Mouse (Mus musculus) hindbrain, embryonic 10.5 days (tissue): ENCODE measurements around the gene Sesn2. TPM values are rescaled to one million over a fixed set of nuclear protein-coding genes. Genes with fewer than 3 reads are reported as not detected.

Experiments used
- DNase-seq: peaks from one replicate; pipeline ENCODE4 v3.0.0-alpha.2; 2017; ENCODE audit warnings: low spot score
- H3K27ac ChIP-seq: fragments of 300-500 bp; sonication (generic); 2 replicates; pipeline ENCODE4 v1.5.1; 2016; ENCODE audit warnings: mild to moderate bottlenecking, moderate library complexity
- H3K27me3 ChIP-seq: fragments of 300-500 bp; sonication (generic); 2 replicates; pipeline ENCODE4 v1.6.1; 2016; ENCODE audit warnings: mild to moderate bottlenecking; ENCODE audit not compliant: poor library complexity, insufficient read depth, severe bottlenecking
- H3K36me3 ChIP-seq: fragments of 300-500 bp; sonication (generic); 2 replicates; pipeline ENCODE4 v1.6.1; 2016; ENCODE audit warnings: mild to moderate bottlenecking, moderate library complexity
- H3K4me1 ChIP-seq: fragments of 300-500 bp; sonication (generic); replicated peaks from 2 replicates; pipeline ENCODE4 v1.6.1; 2016; ENCODE audit warnings: mild to moderate bottlenecking
- H3K4me3 ChIP-seq: fragments of 300-500 bp; sonication (generic); 2 replicates; pipeline ENCODE4 v1.5.1; 2016; ENCODE audit warnings: mild to moderate bottlenecking, moderate library complexity
- H3K9me3 ChIP-seq: fragments of 300-500 bp; sonication (generic); 2 replicates; pipeline ENCODE4 v1.6.1; 2016; ENCODE audit warnings: mild to moderate bottlenecking, moderate library complexity
- WGBS: fragments of 180-500 bp; shearing (Covaris S2); methylation state at CpG from one replicate; pipeline ENCODE4 v1.1.7; 2016; 5-methylcytosine and 5-hydroxymethylcytosine counted together
- polyA plus RNA-seq: library from polyadenylated mRNA; unstranded; fragments of >200 nt; fragmentation: Nextera tagmentation; extraction: Ambion mirVana; gene quantifications from 2 replicates; pipeline ENCODE4 v1.2.1, GENCODE M21; 2016

Sesn2 gene
- polyA plus RNA-seq, 1 experiment from 2014 or later, result 13.0 TPM

- Histone ChIP-seq H3K4me3 (no peak overlapping the region), H3K4me1 (peaks cover 31% of the 10 kb centered on the region), H3K9me3 (no peaks in the 10 kb centered on the region; the same call in 1 of the 2 replicates), H3K36me3 (peaks cover 33% of the 10 kb centered on the region), H3K27ac (no peak overlapping the region), H3K27me3 (no peaks in the 10 kb centered on the region)
- 88% methylated on average over 4 of the region's 4 CpGs for whole genome bisulfite sequencing
- DNase-seq, result no peak
Measured at GRCm38 (mm10) chr4:132529344-132529743, 19.0 kb upstream of the Sesn2 start.

GRCm38 (mm10) chr4:132527917-132528522 is 17.7 kb upstream of the Sesn2 start:
- Histone ChIP-seq H3K9me3 (no peaks in the 10 kb centered on the region; the same call in 1 of the 2 replicates), H3K4me3 (no peak overlapping the region), H3K27ac (no peak overlapping the region), H3K4me1 (peaks cover 25% of the 10 kb centered on the region), H3K36me3 (peaks cover 33% of the 10 kb centered on the region), H3K27me3 (no peaks in the 10 kb centered on the region)
- DNase-seq, result no peak
- WGBS, result 93% methylated on average over 8 of the region's 8 CpGs

DNA sequence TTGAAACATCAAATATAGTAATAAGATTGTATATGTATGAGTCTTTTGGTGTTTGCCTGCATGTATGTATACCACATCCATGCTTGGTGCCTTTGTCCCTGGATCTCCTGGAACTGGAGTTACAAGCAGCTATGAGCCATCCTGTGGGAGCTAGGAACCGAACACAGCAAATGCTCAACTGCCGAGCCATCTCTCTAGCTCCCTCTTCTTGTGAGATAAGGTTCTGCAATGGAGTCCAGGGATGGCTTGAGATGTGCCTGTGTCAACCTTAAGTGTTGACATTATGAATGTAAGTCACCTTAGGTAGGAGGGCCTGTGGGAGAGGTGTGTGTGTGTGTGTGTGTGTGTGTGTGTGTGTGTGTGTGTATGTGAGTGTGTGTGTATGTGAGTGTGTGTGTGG is 16.4 kb upstream of the Sesn2 start:
- Histone ChIP-seq H3K9me3 (no peaks in the 10 kb centered on the region; the same call in 1 of the 2 replicates), H3K4me1 (peaks cover 11% of the 10 kb centered on the region), H3K36me3 (peaks cover 31% of the 10 kb centered on the region), H3K27ac (no peak overlapping the region), H3K4me3 (no peak overlapping the region), H3K27me3 (no peaks in the 10 kb centered on the region)
- WGBS, result 55% methylated on average over 2 of the region's 2 CpGs
- DNase-seq, result no peak

GRCm38 (mm10) chr4:132524808-132525207 is 14.5 kb upstream of the Sesn2 start:
- peak overlapping the region; percentile 29; the same call in 1 of the 2 replicates for H3K27ac ChIP-seq

DNA sequence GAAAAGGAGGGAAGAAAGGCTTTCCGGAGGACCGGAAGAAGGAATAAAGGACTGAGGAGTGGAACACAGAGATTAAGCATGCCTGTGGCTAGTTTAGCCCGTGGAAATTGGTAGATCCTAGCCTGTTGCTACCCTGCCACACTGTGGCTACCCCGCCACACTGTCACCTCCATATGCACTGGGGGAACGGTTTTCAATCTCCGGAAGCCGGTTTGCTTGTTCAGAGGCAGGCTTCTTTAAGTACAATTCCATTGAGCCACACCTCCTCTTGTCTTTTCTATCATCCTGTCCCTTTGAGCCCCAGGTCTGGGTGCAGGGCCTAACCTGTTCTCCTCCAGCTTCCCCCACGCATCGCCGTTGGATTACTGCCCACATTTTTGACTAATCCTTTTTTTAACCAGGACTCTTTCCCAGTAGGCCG is 14.0 kb upstream of the Sesn2 start:
- H3K4me3 ChIP-seq, result no peak overlapping the region
- no peaks in the 10 kb centered on the region for H3K27me3 ChIP-seq
- H3K27ac ChIP-seq, result peak overlapping the region; percentile 29; the same call in 1 of the 2 replicates
- no peaks in the 10 kb centered on the region for H3K9me3 ChIP-seq
- no peak for DNase-seq
- peaks cover 8% of the 10 kb centered on the region for H3K4me1 ChIP-seq
- 18% methylated on average over 11 of the region's 11 CpGs for WGBS
- peaks cover 8% of the 10 kb centered on the region for H3K36me3 ChIP-seq

More at GRCm38 (mm10) chr4:132524808-132525207, 14.5 kb upstream of the Sesn2 start:
- Histone ChIP-seq H3K36me3 (peaks cover 12% of the 10 kb centered on the region), H3K27me3 (no peaks in the 10 kb centered on the region), H3K4me3 (no peak overlapping the region), H3K9me3 (no peaks in the 10 kb centered on the region), H3K4me1 (peaks cover 8% of the 10 kb centered on the region)
- 52% methylated on average over 6 of the region's 6 CpGs for WGBS
- DNase-seq, result no peak

- no peaks in the 10 kb centered on the region for H3K9me3 ChIP-seq
- 91% methylated on average over 3 of the region's 3 CpGs for WGBS
Measured at GRCm38 (mm10) chr4:132519188-132519587, 8.9 kb upstream of the Sesn2 start.

GRCm38 (mm10) chr4:132518066-132518465 is 7.8 kb upstream of the Sesn2 start:
- WGBS, result 78% methylated on average over 8 of the region's 8 CpGs
- Histone ChIP-seq H3K4me3 (no peak overlapping the region), H3K36me3 (no peaks in the 10 kb centered on the region), H3K27me3 (peaks cover 7% of the 10 kb centered on the region), H3K27ac (no peak overlapping the region), H3K4me1 (peaks cover 22% of the 10 kb centered on the region), H3K9me3 (no peaks in the 10 kb centered on the region)
- DNase-seq, result no peak

More at GRCm38 (mm10) chr4:132519188-132519587, 8.9 kb upstream of the Sesn2 start:
- no peak overlapping the region for H3K4me3 ChIP-seq
- no peak for DNase-seq
- H3K36me3 ChIP-seq, result no peaks in the 10 kb centered on the region
- H3K27me3 ChIP-seq, result no peaks in the 10 kb centered on the region
- peaks cover 15% of the 10 kb centered on the region for H3K4me1 ChIP-seq
- no peak overlapping the region for H3K27ac ChIP-seq

- Histone ChIP-seq H3K27me3 (peaks cover 11% of the 10 kb centered on the region), H3K27ac (peak overlapping the region; percentile 74), H3K9me3 (no peaks in the 10 kb centered on the region), H3K4me1 (peaks cover 24% of the 10 kb centered on the region), H3K36me3 (no peaks in the 10 kb centered on the region), H3K4me3 (peak overlapping the region; percentile 58)
- DNase-seq, result peak; percentile 88
- 20% methylated on average over 22 of the region's 22 CpGs for WGBS
Measured at GRCm38 (mm10) chr4:132515369-132516155, 5.3 kb upstream of the Sesn2 start.

GRCm38 (mm10) chr4:132514555-132515135 is 4.3 kb upstream of the Sesn2 start:
- Histone ChIP-seq H3K4me1 (peaks cover 29% of the 10 kb centered on the region), H3K27ac (peak overlapping the region; percentile 74; the same call in 1 of the 2 replicates), H3K9me3 (no peaks in the 10 kb centered on the region), H3K4me3 (peak overlapping the region; percentile 58), H3K27me3 (peaks cover 11% of the 10 kb centered on the region), H3K36me3 (no peaks in the 10 kb centered on the region)
- DNase-seq, result peak; percentile 89
- WGBS, result 3% methylated on average over 21 of the region's 21 CpGs

GRCm38 (mm10) chr4:132513395-132514273 is 3.3 kb upstream of the Sesn2 start:
- H3K27ac ChIP-seq, result no peak overlapping the region
- WGBS, result 28% methylated on average over 14 of the region's 14 CpGs
- peaks cover 11% of the 10 kb centered on the region for H3K27me3 ChIP-seq
- DNase-seq, result no peak
- H3K4me1 ChIP-seq, result peaks cover 40% of the 10 kb centered on the region
- peak overlapping the region; percentile 11 for H3K4me3 ChIP-seq
- no peaks in the 10 kb centered on the region for H3K36me3 ChIP-seq
- H3K9me3 ChIP-seq, result no peaks in the 10 kb centered on the region

GRCm38 (mm10) chr4:132512080-132512479 is 1.8 kb upstream of the Sesn2 start:
- H3K27ac ChIP-seq, result no peak overlapping the region
- H3K27me3 ChIP-seq, result peaks cover 11% of the 10 kb centered on the region
- no peaks in the 10 kb centered on the region for H3K9me3 ChIP-seq
- WGBS, result 79% methylated on average over 3 of the region's 3 CpGs
- DNase-seq, result no peak
- H3K4me1 ChIP-seq, result peaks cover 50% of the 10 kb centered on the region
- H3K36me3 ChIP-seq, result no peaks in the 10 kb centered on the region
- H3K4me3 ChIP-seq, result no peak overlapping the region

GRCm38 (mm10) chr4:132509621-132510296 is 542 bp downstream of the Sesn2 start:
- DNase-seq, result peak; percentile 89
- peak overlapping the region; percentile 86 for H3K4me3 ChIP-seq
- H3K9me3 ChIP-seq, result no peaks in the 10 kb centered on the region
- peaks cover 11% of the 10 kb centered on the region for H3K27me3 ChIP-seq
- H3K4me1 ChIP-seq, result peaks cover 56% of the 10 kb centered on the region
- under 1% methylated on average over 52 of the region's 52 CpGs for WGBS
- no peaks in the 10 kb centered on the region for H3K36me3 ChIP-seq
- peak overlapping the region; percentile 89 for H3K27ac ChIP-seq
